Mouse (Mus musculus) testis, adult 2 months (tissue): ENCODE data around the gene Gm10061.

Source experiments
- CTCF ChIP-seq: fragments of 200-500 bp; IDR thresholded peaks from 2 replicates; pipeline ENCODE4 v1.5.1; 2012; ENCODE audit warnings: low read depth, mild to moderate bottlenecking, inconsistent platforms, low read length, moderate library complexity; ENCODE audit not compliant: control insufficient read depth, insufficient read depth, insufficient replicate concordance
- POLR2A ChIP-seq: fragments of 200-500 bp; IDR thresholded peaks from 2 replicates; pipeline ENCODE4 v1.6.1; 2012; ENCODE audit warnings: low read depth, mild to moderate bottlenecking, inconsistent platforms, low read length, moderate library complexity; ENCODE audit not compliant: control insufficient read depth

DNA sequence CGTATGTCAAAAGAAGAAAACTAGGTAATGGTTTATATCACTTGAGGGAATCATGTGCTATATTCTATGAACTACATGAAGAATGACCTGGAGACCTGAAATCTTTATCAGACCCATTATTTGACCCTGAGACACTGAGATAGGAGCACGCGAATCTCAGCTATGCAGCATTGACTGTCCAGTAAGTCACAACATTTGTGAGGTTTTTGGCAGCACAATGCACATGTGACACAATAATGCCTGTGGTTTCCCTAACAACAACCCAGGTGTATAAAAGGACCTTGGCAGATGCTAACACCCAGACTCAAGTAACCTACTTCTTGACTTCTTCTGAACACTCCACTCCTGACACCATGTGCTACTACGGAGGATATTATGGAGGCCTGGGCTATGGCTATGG, 6.8 kb downstream of the Gm10061 start, which contains the start of gene Gm9789:
- TF ChIP-seq CTCF (no peak), POLR2A (no peak)
